Mouse (Mus musculus) ovary, postnatal 10 days (tissue): Measurements from ENCODE around the gene Spice1.

Experiments used
- DNase-seq: peaks from one replicate; pipeline ENCODE4 v3.0.0; 2022; ENCODE audit warnings: low spot score

Gene Spice1

DNA sequence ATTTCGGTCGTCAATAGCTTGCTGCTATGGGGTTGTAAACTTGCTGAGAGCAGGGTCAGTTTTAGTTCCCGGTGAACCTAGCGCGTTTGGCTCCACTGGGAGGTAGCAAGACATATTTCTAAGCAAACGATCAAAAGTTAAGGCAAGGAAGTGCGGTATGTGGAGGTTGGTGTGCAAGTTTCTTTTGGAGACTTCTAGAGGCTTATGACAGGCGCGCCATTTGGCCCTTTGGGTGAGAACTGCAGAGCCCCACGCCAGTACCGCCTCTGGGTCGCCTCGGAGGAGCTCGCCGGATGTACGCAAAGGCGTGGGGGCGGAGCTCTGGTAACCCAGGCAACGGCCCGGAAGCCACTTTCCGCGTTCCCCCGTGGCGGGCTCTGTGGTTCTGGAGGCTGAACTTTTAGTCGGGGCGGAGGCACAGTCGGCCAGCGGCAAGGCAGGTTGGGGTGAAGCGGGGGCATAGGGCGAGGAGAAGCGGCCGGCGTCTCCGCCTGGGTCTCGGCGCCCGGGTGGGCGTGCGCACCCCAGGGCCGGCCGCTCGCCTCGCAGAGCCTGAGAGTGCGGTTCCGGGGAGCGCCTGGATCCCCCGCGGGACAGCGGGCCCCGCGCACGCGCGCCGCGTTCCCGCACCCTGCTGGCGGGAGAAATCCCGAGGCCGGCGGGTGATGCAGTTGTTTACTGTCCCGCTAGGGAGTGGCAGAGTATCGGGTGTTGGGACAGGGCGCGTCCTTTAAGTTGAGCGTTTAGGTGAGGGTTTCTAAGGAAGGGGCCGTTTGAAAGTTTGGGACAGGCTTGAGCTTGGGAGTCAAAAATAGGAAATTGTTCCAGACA is at the start of gene Spice1:
TSS of gene Spice1 (plus strand) at position 51 of the 831 bp plus-strand sequence.
- peak; percentile 74 for DNase-seq

DNA sequence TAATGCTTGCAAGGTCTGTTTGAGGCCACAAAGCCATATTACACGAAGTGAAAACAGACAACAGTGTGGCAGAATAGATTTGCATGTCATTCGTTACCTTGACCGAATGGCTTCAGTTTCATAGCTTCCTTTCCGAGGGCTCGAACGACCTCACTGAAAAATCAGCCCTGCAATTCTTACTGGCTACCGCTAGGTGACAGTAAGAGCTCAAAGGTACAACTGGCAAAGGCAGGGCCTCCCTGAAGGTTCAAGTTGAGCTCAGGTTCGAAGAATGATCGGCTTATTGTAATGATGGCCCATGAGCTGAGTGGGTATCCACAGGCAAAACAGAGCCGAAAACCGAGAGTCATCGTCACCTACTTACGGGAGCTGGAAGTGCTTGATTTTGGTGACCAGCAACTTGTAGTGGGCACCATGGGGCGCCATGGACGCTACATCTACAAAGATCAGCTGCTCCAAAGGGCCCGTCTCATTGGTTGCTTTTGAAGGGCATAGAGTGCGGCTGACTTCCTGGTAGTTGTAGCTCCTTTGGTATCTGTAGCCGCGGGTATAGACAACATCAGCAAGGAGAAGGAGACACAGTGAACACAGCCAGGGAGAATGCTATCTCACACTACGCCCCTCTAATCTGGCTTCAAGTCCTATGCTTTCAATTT is 47.4 kb upstream of the Spice1 start:
- no peak for DNase-seq

DNA sequence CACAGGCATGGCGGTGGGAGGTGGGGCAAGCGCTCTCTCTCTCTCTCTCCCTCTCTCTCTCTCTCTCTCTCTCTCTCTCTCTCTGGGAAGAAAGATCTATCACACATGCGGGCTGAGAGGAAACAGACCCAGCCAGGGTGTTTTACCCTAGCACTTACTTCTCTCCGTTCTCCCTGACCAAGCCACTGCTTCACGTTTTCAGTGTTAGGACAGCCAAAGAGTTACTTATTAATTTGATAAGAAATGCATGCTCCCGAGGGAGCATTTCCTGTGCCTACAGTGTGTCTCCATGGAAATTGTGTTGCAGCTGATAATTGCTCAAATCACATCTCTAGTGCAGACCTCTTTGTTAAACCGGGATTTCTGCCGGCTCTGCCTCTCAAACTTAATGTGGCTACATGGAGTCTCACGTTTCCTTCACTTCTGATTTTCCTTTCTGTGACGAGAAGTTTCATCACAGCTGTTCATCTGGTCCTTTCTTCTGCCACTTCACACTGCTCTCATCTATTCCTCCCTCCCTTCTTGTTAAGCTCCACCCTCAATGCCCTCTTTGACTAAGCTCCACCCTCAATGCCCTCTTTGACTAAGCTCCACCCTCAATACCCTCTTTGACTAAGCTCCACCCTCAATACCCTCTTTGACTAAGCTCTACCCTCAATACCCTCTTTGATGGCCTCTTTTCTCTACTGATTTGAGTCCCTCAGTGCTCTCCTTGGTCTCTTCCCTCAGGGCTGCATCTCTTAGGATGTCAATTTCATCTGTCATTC is 44.6 kb upstream of the Spice1 start:
- no peak for DNase-seq

DNA sequence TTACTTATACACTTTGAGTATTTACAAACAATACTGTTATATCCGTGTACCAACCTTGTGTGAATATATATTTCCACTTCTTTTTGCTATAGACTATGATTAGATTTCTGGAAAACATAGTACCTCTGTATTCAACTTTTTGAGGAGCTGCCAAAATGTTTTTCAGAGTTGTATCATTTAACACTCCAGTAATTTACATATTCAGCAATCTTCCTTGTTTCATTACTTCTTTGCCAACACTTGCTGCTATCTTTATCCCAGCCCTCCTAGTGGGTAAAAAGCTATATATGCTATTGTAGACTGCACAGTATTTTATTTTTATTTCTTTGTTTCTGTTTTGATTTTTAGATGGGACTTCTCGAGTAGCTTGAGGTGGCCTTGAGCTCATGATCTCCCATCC is 43.1 kb upstream of the Spice1 start:
- DNase-seq = no peak

DNA sequence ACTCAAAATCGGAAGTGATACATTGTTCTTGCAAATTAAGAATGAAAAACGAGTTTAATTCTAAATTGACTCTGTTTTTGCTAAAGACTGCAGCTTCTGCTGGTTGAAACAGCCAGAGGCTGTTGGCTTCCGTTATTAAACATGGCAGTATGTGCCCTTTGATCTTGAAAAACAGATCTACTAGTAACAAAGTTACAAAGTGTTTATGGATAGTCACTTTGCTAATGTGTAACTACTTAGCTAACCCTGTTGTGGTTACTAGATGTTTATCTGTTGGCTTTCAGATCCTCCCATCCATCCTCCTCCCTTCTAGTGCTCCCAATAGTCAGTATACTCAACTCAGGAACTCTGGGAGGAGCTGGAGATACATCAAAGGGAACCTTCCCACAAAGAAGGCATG is 41.3 kb upstream of the Spice1 start:
- DNase-seq = no peak

DNA sequence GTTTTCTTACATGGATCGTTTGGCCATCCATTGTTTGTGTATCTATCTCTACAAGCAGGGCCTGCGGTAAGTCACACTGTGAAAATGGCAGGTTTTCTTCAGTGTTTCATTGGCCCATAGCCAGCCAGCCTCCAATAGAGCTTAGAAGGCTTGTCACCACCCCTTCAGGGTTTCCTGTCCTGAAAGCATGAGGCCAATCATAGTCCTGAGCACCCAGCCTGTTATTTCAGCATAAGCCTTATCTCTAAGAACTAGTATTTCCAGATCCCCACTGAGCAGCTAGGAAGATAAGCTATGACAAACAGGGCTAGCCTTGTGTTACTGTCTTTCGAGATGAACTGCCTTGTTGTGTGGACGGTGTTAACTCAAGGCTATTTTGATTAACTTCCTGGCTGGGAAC is 33.5 kb upstream of the Spice1 start:
- no peak for DNase-seq

DNA sequence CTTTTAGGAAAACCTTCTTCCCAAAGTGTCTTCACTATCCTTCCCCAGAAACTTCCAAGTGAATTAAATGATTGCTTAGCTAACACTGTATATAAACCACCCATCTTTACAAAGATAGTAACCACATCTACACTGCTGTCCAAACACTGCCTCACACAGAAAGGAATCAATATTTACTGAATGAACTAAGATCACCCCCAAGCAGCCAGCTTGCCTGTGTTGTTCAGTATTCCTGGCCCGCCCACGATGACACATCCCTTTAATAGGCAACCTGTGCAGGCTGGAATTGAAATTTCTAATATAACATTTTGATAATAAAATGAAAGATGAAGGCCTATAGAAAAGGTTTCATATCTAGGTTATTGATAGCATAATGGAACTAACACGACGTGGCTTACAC is 30.6 kb upstream of the Spice1 start:
- DNase-seq = no peak

DNA sequence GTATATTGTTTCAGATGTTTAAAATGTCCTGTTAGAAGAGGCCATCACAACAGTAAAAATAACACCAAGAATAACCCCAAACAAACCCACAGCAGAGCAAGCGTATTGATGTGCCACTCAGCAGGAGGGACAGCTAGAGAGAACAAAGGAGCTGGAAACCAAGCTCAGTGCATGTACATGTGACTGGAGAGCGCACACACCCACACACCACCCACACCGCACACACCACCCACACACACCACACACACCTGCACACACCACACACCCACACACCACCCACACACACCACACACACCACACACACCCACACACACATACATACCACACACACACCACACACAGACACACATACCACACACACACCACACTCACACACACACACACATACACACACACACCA is 26.7 kb upstream of the Spice1 start:
- DNase-seq = no peak

DNA sequence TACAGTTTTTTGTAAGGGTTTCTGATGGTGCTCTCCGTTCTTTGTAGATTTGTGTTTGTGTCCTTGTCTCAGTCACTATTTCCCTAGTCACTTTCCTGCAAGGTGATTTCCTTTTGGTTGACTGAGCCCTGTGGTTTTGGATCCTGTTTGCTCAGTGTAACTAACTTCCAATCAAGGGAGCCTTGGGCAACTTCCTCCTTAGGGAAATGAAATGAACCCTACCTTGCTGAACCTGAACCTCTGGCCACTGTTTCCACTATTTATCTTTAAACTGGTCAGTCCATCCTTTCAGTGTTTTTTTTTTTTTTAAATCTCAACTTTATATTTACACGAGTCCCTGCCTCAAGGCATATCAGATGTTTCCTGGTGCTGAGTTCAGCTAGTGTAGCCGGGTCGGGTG is 18.3 kb upstream of the Spice1 start:
- DNase-seq = no peak

DNA sequence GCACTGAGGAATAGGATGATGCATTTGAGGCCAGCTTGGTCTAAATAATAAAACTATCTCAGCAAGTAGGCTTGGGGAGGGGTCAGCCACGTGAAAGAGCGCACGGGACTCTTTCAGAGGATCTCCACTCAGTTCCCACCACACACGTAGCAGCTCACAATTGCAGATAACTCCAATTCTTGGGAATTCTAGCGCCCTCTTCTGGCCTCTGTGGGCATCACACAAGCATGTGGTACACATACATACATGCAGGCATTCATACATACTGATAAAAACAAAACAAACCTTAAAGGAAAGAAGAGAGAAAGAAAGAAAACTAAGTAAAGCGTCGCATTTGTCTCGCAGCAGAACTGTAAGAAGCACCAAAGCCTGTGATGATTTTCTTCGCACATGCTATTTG is 16.3 kb upstream of the Spice1 start:
- DNase-seq = no peak

DNA sequence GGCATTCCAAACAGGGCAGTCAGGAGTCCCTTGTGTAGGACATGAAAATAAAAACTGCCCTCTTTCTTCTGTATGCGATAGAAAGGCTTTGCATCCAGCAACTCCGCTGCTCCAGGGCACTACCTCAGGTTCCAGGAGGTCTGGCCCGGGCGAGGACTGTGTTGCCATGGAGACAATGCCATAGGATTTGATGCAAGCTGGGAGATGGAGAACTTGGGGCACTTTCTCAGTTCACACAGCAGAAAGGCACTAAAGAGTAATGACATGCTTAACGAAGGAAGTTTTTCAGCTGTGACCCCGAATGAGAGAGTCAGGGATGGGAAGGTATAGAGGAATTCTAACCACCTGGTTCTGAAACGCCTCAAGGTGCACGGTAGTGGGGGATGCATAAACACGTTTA is 15.8 kb upstream of the Spice1 start:
- no peak for DNase-seq

DNA sequence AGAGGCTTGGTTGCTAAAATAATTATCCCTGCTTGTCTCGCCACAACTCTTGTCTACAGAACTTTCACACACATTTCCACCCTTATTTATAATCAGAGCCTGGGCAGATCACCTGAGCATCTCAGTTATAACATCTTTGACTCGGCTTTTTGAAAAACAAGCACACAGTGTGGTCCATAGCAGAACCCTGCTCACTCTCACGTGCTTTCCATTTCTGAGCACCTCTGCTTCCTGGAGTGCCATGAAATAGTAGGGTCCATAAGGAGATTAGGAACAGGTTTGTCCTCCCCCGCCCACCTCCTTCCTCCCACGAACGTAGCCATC is 15.3 kb upstream of the Spice1 start:
- no peak for DNase-seq

DNA sequence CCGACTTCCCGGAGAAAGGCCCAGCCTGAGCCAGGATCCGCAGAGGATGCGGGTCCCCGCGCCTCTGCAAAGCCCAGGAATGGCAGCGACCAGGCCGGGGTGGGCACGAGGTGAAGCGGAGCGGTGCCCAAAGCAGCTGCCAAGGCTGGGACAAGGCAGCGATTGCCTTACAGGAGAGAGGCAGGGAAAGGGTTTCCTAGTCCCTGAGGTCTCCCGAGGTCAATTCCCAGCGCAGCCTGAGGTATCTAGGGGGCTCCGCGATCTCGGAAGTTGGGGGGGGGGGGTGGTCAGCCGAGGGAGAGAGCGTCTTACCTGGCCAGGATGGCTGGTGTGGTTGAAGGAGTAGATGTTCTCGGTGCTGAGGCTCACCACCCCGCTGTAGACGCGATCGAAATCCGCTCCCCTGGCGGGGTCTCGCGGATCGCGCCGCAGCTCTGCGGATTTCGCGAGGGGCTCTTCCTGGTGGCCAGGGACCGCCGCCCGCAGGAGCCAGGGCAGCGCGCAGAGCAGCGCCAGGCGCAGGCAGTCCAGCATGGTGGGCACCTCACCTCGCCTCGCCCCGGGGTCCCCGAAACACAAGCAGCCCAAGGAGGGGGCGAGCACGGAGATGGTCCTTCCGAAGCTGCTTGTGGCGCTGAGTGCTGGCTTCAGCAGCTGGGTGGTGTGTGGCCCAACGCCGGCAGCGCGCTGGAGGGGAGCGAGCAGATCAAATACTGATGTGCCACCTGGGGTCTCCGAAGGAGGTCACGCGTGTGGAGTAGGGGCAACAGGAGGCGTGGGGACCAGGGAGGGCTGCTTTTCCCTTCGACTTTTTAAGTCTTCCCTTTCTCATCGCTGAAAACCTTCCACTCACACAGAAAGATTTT is 14.7 kb upstream of the Spice1 start:
- no peak for DNase-seq

DNA sequence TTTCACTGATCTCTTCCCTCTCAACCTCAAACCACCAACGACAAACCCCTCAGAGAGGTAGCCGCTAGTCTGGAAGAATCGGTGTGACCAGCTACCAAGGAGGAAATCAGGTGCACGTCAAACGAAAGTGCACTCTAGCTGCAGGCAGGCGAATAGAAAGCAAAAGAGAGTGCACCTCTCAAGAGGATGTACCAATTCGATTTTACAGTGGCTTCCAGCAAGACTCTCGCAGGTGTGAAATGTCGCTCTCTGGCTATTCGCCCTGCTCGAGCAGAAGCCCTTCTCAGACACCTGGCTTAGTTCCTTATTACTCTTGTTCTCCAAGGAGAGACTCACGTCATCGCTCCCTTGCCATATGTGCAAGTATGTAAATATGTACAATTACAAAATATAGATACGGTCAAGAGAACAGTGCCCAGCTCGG is 14.0 kb upstream of the Spice1 start, which contains the start of gene Sidt1:
TSS of gene Sidt1 (minus strand) at position 336 of the 424 bp plus-strand sequence.
- DNase-seq = no peak

DNA sequence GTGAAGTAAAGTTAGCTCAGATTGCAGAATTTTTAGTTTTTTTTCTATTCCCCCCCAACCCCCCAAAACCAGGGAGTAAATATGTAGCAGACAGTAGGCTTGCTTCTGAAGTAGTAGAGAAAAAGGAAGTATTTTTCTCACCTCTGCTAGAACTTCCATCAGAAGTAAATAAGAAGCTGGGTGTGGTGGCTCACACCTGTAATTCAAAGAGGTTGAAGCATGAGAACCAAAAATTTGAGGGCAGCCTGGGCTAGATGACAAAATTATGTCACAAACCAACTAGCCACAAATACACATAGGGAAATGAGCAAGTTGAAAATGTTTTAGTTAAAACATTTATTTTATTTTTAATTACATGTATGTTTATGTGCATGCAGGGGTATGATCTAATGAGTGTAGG is 9.4 kb upstream of the Spice1 start:
- DNase-seq = no peak

DNA sequence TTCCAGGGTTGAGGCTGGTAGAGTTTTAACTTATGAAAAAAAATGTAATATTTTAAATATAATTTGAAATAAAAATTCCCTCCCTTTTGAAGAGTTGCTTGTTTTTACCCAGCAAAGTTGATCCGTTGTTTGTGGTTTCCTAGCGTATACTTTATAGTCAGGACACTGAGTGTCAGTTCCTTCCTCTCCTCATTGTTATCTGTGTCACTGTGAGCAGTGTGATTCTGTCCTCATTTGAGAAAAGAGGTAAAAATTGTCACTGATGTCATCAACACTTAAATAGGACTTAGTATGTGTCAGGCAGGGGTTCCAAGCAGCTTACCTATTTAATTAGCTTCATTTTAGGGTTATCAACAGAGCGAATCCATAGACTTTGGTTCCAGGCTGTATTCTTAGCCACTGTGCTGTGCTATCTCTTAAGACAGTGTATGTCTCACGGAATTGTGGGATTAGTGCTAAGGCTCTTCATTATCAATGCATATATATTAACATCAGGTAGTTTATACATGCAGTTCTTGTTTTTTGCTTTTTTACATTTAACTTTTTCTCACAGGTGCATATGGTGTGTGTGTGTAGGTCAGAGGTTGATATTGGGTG is 3.0 kb downstream of the Spice1 start:
- no peak for DNase-seq

DNA sequence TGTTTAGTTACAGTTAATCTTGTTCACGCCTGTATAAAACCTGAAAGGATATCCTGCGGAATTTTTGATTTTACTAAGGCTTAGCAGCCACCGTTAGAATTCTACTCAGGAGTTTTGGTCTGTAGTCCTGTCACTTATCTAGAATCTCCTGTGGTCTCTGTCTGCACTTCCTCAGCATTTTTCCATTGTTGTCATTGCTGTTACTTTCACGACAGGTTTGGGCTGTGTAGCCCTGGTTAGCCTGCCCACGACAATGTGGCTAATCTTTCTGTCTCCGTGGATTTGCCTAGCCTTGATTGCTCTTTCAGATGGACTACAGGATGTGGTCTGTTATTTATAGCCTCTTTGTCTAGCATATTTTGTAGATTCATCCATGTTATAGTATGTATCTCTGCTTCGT is 9.4 kb downstream of the Spice1 start:
- DNase-seq = no peak

DNA sequence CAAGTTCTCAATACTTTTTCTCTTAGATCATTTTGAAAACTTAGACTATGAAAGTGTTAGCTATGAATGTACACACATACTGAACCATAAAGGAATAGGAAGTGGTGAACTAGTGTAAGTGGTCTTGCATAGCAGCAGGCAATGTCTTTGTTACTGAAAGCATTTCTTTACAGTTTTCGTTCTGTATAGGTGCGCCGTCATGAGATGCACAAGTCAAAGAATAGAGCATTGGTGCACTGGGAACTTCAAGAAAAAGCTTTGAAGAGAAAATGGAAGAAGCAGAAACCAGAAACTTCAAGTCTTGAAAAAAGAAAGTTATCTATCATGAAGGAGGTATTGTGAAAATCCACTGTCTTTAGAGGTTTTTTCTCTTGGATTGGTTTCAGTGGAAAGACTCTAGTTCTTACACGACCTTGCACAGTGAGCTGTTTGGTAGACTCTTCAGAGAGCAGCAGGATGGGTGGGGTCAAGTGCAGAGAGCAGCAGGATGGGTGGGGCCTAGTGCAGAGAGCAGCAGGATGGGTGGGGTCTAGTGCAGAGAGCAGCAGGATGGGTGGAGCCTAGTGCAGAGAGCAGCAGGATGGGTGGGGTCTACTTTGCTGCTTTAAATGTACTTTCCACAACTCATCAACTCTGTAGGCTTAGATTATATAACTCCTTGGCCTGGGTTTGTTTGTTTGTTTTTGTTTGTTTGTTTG is 10.8 kb downstream of the Spice1 start:
- no peak for DNase-seq

DNA sequence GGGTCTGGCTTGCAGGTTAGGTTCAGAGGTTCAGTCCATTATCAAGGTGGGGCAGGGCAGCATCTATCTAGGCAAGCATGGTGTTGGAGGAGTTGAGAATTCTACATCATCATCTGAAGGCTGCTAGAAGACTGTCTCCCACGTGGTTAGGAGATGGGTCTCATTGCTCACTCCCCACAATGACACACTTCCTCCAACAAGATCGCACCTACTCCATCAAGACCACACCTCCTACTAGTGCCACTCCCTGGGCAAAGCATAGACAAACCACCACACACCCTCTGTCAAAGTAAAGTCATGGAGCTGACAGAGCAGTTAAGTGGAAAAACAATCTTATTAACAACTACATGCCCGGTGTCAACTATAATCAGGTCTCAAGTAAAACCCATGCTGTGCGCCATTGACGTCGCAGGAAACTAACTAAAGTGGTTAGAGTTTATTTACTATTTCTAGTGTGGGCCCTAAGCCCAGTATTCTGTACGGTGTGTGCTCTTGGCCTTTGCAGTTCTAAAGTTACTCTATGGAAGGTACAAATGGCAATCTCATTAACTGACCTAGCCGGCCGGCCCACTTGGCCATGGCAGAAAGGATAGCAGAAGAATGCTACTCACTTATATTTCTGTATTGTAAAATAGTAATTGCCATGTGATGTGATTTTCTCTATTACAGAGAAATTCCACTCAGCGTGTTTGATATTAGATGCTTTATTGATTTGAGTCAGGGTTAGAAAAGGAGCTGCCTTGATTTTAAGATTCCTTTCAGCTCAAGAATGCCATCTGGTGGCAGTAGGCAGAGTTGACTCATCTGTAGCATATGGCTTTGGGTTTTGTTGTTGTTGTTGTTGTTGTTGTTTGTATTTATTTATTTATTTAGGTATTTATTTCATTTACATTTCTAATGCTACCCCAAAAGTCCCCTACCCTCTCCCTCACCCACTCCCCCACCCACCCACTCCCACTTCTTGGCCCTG is 15.3 kb downstream of the Spice1 start:
- no peak for DNase-seq

DNA sequence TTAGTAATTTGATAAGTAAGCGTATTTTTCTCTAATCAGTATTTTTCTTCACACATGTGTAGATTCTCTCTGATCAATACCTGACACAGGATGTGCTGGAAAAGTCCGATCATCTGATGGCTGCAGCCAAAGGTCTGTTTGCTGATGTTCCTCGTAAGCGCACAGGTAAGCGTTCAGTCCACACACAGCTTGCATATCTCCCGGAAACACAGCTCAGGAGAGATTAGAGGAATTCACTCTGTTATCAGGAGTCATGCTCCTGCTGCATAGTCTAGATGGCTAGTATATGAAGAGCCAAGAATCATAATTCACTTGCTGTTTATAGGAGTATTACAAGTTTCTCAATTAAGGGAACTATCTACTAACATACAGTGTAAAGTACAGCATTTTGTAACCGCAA is 18.6 kb downstream of the Spice1 start:
- DNase-seq = no peak
